Mouse (Mus musculus) thymus, adult 2 months (tissue): ENCODE results near the gene Smarcd1.

Experiments
- CTCF ChIP-seq: fragments of 200-500 bp; IDR thresholded peaks from 2 replicates; pipeline ENCODE4 v1.5.1; 2012; ENCODE audit warnings: mild to moderate bottlenecking, control low read depth, low read length, moderate library complexity, borderline replicate concordance; ENCODE audit not compliant: control insufficient read depth, poor library complexity, insufficient read depth; ENCODE audit errors: extremely low read depth
- POLR2A ChIP-seq: fragments of 200-500 bp; IDR thresholded peaks from 2 replicates; pipeline ENCODE4 v1.6.1; 2012; ENCODE audit warnings: mild to moderate bottlenecking, low read length, control low read depth, moderate library complexity; ENCODE audit not compliant: control insufficient read depth, poor library complexity, insufficient read depth; ENCODE audit errors: extremely low read depth

DNA sequence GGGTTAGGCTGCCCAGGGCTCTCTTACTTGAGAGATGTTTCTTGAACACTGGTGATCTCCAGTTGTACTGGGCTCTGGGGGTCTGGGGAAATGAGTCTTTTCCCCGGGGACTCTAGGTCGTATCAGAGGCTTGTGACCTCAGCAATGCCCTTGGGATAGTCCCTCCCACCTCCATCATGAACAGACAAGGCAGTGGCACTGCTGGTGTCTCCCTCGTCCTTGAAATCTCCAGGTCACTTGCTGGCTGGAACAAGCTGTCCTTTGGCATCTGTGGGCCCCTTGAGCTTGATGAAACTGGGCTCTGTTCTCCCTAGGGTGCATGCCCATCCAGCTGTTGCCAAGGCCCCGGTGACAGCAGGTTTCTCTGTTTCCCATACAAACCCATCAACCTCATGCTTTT, 12.3 kb downstream of the Smarcd1 start:
- no peak for TF ChIP-seq CTCF
- TF ChIP-seq POLR2A: no peak
